Mouse (Mus musculus) splenic B cell, adult 2 months (primary cell): ENCODE results near the gene Wwox.

Experiments
- DNase-seq: peaks from one replicate; pipeline ENCODE4 v3.0.0-alpha.2; 2011; ENCODE audit warnings: low read depth, low spot score
- H3K27me3 ChIP-seq: 2 replicates; pipeline ENCODE4 v1.6.1; 2012; ENCODE audit warnings: mild to moderate bottlenecking, low read length, moderate library complexity, mixed read lengths; ENCODE audit not compliant: control insufficient read depth, poor library complexity, insufficient read depth, severe bottlenecking
- H3K36me3 ChIP-seq: 2 replicates; pipeline ENCODE4 v1.6.1; 2012; ENCODE audit warnings: mild to moderate bottlenecking, low read length, moderate library complexity, mixed read lengths; ENCODE audit not compliant: control insufficient read depth, poor library complexity, insufficient read depth, severe bottlenecking

The Wwox gene

GRCm38 (mm10) chr8:114959406-114959805 lies 520.0 kb downstream of the Wwox start:
- DNase-seq = no peak
- H3K27me3 ChIP-seq = no peaks in the 10 kb centered on the region
- no peaks in the 10 kb centered on the region for H3K36me3 ChIP-seq

GRCm38 (mm10) chr8:114962494-114962893 lies 523.0 kb downstream of the Wwox start:
- H3K36me3 ChIP-seq = no peaks in the 10 kb centered on the region
- no peaks in the 10 kb centered on the region for H3K27me3 ChIP-seq
- no peak for DNase-seq

GRCm38 (mm10) chr8:114963282-114963681 lies 523.8 kb downstream of the Wwox start:
- no peaks in the 10 kb centered on the region for H3K27me3 ChIP-seq
- no peaks in the 10 kb centered on the region for H3K36me3 ChIP-seq
- DNase-seq = no peak

- Histone ChIP-seq H3K36me3 (no peaks in the 10 kb centered on the region), H3K27me3 (no peaks in the 10 kb centered on the region)
- DNase-seq = no peak
Observed at GRCm38 (mm10) chr8:114964206-114964605, 524.8 kb downstream of the Wwox start.

GRCm38 (mm10) chr8:114968842-114969241 lies 529.4 kb downstream of the Wwox start:
- Histone ChIP-seq H3K36me3 (no peaks in the 10 kb centered on the region), H3K27me3 (no peaks in the 10 kb centered on the region)
- DNase-seq = peak; percentile 9

GRCm38 (mm10) chr8:114971378-114971777 lies 531.9 kb downstream of the Wwox start:
- no peaks in the 10 kb centered on the region for H3K36me3 ChIP-seq

GRCm38 (mm10) chr8:114973002-114973461 lies 533.6 kb downstream of the Wwox start:
- no peaks in the 10 kb centered on the region for H3K36me3 ChIP-seq
- no peaks in the 10 kb centered on the region for H3K27me3 ChIP-seq
- DNase-seq = peak; percentile 32

More at GRCm38 (mm10) chr8:114971378-114971777, 531.9 kb downstream of the Wwox start:
- peak; percentile 88 for DNase-seq
- H3K27me3 ChIP-seq = no peaks in the 10 kb centered on the region

GRCm38 (mm10) chr8:114974336-114974950 lies 535.0 kb downstream of the Wwox start:
- peak; percentile 6 for DNase-seq
- Histone ChIP-seq H3K36me3 (no peaks in the 10 kb centered on the region), H3K27me3 (no peaks in the 10 kb centered on the region)

- H3K36me3 ChIP-seq = no peaks in the 10 kb centered on the region
- no peak for DNase-seq
Observed at GRCm38 (mm10) chr8:114977746-114978145, 538.3 kb downstream of the Wwox start.

GRCm38 (mm10) chr8:114978206-114978960 lies 538.9 kb downstream of the Wwox start:
- Histone ChIP-seq H3K36me3 (no peaks in the 10 kb centered on the region), H3K27me3 (no peaks in the 10 kb centered on the region)
- DNase-seq = no peak

More at GRCm38 (mm10) chr8:114977746-114978145, 538.3 kb downstream of the Wwox start:
- no peaks in the 10 kb centered on the region for H3K27me3 ChIP-seq

- no peaks in the 10 kb centered on the region for H3K27me3 ChIP-seq
- DNase-seq = no peak
- H3K36me3 ChIP-seq = no peaks in the 10 kb centered on the region
Observed at GRCm38 (mm10) chr8:114979671-114980070, 540.2 kb downstream of the Wwox start.

- Histone ChIP-seq H3K27me3 (no peaks in the 10 kb centered on the region), H3K36me3 (no peaks in the 10 kb centered on the region)
- no peak for DNase-seq
Observed at GRCm38 (mm10) chr8:114982762-114983161, 543.3 kb downstream of the Wwox start.

- no peak for DNase-seq
- Histone ChIP-seq H3K36me3 (no peaks in the 10 kb centered on the region), H3K27me3 (no peaks in the 10 kb centered on the region)
Observed at GRCm38 (mm10) chr8:114984500-114984899, 545.0 kb downstream of the Wwox start.

- Histone ChIP-seq H3K36me3 (no peaks in the 10 kb centered on the region), H3K27me3 (no peaks in the 10 kb centered on the region)
- DNase-seq = peak; percentile 46
Observed at GRCm38 (mm10) chr8:114985996-114986395, 546.5 kb downstream of the Wwox start.

- Histone ChIP-seq H3K27me3 (no peaks in the 10 kb centered on the region), H3K36me3 (no peaks in the 10 kb centered on the region)
- no peak for DNase-seq
Observed at GRCm38 (mm10) chr8:114986971-114987370, 547.5 kb downstream of the Wwox start.
